Comparison of ENCODE assay signal across 14 mouse cellular contexts in the genomic region with DNA sequence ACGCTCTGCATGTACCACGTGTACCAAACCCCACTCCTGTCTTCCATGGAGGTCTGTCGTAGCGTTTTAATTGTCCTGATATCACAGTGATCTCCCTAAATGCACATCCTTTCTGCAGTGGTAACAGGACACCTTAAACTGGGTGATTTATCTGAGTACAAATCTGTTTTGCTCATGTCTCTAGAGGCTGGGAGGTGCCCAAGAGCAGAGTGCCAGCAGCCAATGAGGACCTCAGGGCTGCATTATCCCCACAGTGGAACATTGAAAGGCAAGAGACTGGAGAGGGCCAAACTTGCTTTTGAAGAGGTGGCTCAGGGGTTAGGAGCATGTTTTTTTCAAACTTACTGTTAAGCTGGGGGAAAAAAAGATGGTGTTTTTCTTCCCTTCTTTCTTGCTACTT.
"Had no signal": no experiment of that assay in that cellular context is flagged by ENCODE, and none has a peak within 500 bp of the region (broad histone marks: within the 10 kb centered on the region; RNA-seq: fewer than 3 reads in every experiment).

No protein-coding gene starts in this region.

- H3K27ac ChIP-seq: limb, embryonic 15.5 days; liver, embryonic 12.5 days; midbrain, embryonic 10.5 days; neural tube, embryonic 15.5 days had no signal

- H3K9me3 ChIP-seq: limb, embryonic 15.5 days; liver, embryonic 12.5 days; midbrain, embryonic 10.5 days; neural tube, embryonic 15.5 days had no signal

- DNase-seq: kidney, postnatal 14 days; left cerebral cortex, postnatal 4 days; lung, embryonic 14.5 days; lung, postnatal 10 days; lung, postnatal 4 days; midbrain, embryonic 14.5 days; right cerebral cortex, adult 18-20 months; right cerebral cortex, postnatal 25 days; thymus, postnatal 36 days had no signal

- H3K4me3 ChIP-seq: limb, embryonic 15.5 days; liver, embryonic 12.5 days; midbrain, embryonic 10.5 days; myocyte; neural tube, embryonic 15.5 days had no signal

- H3K4me1 ChIP-seq: limb, embryonic 15.5 days; liver, embryonic 12.5 days; midbrain, embryonic 10.5 days; neural tube, embryonic 15.5 days had no signal

- H3K36me3 ChIP-seq: limb, embryonic 15.5 days; liver, embryonic 12.5 days; midbrain, embryonic 10.5 days; neural tube, embryonic 15.5 days had no signal

- H3K27me3 ChIP-seq: limb, embryonic 15.5 days; liver, embryonic 12.5 days; neural tube, embryonic 15.5 days had no signal
